Mouse (Mus musculus) layer of hippocampus, postnatal 14 days (tissue): ENCODE data around the gene Atg4a-ps. TPM values are rescaled to one million over a fixed set of nuclear protein-coding genes. Genes with fewer than 3 reads are reported as not detected.
"Not testable (repeated sequence)": the region's sequence is repeated elsewhere in the genome, so short reads cannot be mapped to it uniquely, and the experiment has no call there.

Experiments
- DNase-seq, 2 experiments: peaks; one replicate each; pipeline ENCODE4 v3.0.0; 2021 to 2022; ENCODE audit warnings: low spot score in 2 of 2, mixed read lengths in 1 of 2
- long read RNA-seq, 2 experiments: library from polyadenylated mRNA; stranded (forward); transcript quantifications; one replicate each; pipeline ENCODE4 v2.0.0; 2021
- total RNA-seq, 2 experiments: library from RNA; stranded (reverse); gene quantifications; 2 replicates each; pipeline ENCODE4 v1.2.3; 2021

Atg4a-ps gene
- under 1 TPM in 1 of 2 experiments, not detected in 1; 0.90 TPM for total RNA-seq
- long read RNA-seq, experiment 1, result 0 reads
- long read RNA-seq, experiment 2, partial matches to known transcripts, result 0 of 1 reads
- long read RNA-seq, experiment 2, other reads (novel, unspliced or antisense), result 0 of 1 reads

DNA sequence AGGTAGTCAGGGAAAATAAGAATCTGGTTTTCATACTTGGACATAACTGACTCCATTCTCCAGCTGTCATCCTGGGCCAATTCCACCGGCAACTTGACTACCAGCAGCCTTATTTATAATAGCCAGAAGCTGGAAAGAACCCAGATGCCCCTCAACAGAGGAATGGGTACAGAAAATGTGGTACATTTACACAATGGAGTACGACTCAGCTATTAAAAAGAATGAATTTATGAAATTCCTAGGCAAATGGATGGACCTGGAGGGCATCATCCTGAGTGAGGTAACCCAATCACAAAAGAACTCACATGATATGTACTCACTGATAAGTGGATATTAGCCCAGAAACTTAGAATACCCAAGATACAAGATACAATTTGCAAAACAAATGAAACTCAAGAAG is at the start of gene Atg4a-ps:
Atg4a-ps (minus strand) TSS at position 101 of the 400 bp plus-strand sequence.
- not testable (repeated sequence) for DNase-seq

DNA sequence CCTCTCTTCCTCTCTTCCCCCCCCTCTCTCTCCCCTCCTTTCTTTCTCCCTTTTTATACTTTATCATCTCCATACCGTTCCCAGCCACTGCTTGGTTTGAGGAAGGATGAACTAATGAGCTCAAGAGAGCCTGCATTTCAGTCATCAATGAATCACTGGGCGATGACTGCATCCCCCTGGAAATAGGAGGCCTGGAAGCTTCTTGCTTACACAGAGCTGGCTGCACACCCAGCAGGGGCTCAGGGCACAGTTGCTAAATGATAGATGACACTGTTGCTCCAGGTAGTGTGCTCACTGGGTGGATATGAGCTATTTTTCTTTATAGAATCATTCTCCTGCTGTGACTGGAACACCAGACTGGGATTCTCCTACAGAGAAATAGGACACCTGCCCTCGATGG is 49.7 kb upstream of the Atg4a-ps start:
- DNase-seq, result no peak

DNA sequence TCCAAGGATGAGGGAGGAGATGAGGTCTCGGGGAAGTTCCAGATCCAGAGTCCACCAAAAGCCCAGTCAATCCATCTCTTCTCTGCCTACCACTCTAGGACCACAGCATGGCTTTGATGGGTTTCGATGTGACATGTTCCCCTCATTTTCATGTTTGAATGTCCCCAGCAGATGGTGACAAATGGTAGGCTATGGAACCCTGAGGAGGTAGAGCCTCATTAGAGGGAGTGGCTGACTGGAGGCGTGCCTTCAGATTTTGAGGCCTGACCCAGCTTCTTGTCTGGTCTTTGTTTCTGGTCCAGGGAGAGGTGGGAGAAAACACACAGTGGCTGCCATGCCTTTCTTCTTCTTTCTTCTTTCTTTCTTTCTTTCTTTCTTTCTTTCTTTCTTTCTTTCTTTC is 44.6 kb upstream of the Atg4a-ps start:
- DNase-seq, result peak in 1 of 2 experiments; percentile 16

DNA sequence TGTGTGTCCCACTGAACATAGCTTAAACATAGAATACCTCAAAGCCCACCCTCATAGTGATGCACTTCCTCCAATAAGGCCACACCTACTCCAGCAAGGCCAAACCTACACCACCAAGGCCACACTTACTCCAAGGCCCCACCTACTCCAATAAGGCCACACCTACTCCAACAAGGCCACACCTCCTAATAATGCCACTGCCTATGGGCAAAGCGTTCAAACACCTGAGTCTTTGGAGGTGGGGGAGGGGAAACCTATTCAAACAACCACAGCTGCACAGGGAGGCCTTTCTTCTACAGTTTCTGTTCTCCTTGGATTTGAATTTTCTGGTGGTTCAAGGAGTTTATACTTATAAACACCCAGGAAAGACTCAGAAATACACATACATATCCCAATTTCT is 43.2 kb upstream of the Atg4a-ps start:
- DNase-seq, result no peak

DNA sequence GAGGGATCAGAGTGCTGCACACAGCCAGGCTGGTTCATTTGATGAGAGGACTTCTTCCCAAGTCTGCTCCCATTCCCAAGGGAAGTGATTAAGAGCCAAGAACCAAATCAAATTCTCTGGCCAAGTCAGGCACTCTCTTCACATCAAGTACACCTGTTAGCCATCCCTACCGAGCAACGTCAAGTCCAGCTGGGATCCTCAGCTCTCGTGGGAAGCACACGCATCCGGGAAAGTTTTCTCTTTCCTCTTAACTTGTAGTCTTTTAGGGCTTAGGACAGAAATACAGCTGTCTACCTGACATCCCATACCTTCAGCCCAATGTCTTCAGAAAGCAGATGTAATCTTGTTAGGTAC is 38.1 kb upstream of the Atg4a-ps start:
- DNase-seq, result no peak

DNA sequence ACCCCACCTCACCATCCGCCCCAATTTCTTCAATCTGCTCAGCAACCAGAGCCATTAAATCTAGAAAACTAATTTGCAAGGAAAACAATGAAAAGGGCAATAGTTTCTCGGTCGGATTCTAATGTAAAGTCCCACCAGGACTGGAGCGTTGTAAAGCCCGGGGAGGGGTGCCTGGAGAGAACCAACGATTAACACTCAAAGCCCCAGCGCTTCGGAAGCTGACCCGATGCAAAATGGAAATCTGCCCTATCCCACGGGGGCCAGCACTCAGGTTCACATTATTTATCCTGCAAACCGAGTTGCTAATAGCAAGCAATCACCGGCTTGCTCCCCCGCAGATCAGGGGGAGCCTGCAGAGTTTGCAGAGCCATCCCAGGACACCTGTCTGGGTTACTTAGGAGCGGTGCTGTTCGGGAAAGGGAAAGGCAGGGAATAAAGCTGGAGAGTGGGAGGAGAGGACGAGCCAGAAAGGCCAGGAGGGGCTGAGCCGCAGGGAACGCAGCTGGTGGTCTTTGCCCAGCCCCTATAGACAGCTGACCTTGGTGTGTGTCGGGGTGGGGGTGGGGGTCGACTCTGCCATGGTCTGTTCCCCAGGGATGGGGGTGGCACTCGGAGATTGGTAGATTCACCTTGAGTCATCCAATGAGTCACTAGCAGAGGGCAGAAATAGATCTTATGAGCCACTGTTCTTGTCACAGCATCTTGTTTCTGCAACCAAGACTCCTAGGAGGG is 37.5 kb upstream of the Atg4a-ps start:
- DNase-seq, result peak in 1 of 2 experiments; percentile 14

DNA sequence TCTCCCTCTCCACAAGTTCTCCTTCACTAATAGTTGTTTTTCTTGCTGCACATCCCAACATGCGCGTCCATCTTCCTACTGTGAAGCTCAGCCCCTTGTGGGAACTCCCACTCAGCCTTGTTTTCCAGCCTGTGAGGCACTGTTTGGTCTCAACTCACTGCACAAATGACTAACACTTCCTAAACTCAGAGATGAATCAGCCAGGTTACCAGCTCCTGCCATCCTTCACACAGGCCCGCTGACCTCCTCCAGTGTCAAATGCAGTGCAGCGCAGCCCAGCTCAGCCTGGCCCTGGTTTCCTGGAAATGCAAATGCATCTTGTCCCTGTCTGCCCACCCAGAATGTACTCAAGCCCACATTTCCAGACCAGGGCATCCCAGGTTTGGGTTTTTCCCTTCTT is 36.6 kb upstream of the Atg4a-ps start:
- DNase-seq, result no peak

DNA sequence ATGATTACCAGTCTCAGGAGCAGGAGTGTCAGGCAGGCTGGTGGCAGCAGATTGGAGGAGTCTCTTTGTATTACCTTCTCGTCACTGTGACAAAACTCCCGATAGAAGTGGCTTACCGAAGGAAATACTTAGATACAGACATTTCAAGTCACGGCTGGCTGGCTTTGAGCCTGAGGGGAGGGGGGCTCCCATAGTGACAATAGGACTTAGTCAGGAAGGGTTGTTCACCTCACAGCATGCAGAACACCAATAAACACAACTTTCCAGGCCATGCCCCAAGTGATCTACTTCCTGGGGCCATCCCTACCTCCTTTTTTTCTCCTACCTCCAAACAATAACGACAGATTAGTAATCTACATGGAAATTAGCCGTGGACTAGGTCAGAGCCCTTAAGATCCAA is 32.9 kb upstream of the Atg4a-ps start:
- DNase-seq, result no peak

DNA sequence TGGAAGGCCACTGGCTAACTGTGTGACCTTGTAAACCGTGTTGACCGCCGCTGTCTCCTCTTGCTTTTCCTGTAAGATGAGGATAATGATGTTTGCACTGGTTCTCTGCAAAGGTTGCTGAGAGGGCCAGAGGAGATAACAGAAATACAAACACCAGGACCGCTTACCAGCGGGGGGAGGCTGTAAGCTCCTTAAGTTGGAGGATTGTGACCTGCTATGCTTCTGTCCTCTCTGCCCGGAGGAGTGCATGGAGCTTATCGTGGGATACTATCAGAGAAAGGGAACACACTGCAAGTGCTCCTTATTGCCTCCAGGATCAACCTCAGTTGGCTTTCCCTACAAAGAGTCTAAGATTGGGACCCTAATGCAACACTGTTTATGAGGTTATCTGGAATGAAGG is 26.8 kb upstream of the Atg4a-ps start:
- DNase-seq, result no peak

DNA sequence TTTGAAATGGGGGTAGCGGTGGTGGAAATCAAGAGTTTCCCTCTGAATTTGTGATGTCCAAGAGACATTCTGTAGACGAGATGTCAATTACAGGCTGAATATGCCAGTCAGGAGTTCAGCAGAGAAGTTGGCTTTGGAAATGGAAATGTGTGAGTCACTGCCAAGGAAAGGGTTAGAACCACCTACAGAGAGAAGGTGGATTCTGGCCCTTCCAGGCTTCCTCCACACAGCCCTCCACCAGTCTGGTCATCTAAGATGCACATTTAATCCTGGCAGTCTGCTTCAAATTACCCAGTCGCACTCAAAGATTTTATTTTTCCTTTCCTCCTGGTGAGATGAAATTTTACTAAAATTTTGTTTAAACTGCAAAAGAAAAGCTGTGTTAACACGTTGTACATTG is 26.2 kb upstream of the Atg4a-ps start:
- no peak for DNase-seq

DNA sequence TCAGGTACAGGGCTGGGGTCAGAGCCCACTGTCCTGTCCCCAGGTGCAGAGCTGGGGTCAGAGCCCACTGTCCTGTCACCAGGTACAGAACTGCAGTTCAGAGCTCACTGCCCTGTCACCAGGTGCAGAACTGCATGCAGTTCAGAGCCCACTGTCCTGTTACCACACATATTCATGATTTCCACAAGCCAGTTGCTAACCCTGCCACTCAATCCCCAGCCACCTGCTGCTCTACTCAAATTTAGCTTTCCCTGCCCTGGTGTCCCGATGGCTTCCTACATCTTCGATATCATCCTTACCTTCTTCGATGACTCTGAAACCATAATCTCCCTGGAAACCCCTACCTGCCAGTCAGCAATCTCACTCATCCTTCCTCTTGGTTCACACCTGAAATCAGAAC is 17.5 kb upstream of the Atg4a-ps start:
- DNase-seq, result no peak

DNA sequence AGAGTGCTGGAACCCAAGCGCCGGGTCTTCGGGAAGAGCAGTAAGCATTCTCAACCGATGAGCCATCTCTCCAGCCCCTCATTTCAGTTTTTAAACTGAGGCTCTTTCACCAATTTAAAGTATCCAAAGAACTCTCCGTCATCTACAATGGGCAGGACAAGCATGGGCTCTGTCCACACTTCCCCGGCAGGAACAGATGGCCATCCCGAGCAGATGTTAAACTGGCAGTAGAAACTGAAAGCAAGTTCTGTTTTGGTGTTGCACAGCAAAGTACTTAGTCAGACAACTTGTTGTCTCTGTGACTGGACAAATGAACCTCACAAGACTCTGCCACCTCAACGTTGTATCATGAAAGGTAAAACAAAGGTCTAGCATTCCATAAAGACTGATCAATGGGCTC is 15.8 kb upstream of the Atg4a-ps start:
- DNase-seq, result peak in 1 of 2 experiments; percentile 22

DNA sequence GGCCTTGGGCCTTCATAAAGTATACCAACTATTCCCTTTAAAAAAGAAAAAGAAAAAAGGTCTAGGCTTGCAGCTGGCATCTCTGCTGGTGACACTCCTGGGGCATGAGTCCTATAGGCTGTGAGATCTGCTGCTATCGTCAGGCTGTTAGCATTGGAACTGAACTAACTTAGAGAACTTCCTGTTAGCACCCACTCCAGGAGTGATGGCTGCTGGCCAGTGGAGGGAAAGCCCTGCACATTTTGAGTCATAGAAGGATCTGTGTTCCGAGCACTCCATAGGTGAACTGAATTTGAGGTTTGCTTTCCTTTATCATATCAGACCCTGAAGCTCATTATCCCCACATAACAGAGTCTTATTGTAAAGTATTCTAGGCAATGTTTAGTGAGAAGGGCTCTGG is 14.1 kb upstream of the Atg4a-ps start:
- no peak for DNase-seq

DNA sequence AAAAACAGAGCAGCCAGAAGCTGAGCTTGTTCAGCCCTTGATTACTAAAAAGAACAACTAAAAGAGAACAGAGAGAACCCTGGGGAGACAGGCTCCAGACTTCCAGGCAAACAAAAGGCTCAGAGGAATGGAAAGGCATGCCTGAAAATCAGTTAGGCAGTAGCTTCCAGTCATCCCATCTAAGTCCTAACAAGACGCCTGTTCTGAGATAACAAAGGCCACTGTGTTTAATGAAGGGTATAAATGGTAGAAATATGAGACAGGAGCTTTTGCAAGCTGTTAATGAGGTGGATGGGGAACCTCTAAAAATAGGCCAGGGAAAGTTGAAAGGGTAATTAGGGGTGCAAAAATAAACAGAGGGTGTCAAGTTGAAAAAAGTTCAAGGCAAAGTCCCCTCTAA is 4.5 kb upstream of the Atg4a-ps start:
- DNase-seq, result no peak

DNA sequence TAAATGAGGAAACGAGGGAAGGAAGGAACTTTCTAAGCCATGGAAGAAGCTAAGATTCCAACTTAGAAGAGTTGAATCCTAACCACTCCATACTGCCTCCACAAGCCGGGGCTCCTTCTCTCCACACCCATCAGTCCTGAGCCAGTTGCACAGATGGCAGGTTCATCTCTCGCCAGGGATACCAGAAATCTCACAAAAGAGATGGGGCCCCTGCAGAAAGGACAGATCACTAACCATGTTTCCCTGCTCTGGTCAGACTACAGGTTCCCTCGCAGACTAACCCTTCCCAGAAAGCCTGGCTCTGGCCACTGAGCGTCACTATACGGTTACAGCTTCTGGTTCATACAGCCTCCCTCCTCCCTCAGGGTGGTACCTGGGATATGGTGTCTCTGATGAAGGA is 3.8 kb upstream of the Atg4a-ps start:
- no peak for DNase-seq

DNA sequence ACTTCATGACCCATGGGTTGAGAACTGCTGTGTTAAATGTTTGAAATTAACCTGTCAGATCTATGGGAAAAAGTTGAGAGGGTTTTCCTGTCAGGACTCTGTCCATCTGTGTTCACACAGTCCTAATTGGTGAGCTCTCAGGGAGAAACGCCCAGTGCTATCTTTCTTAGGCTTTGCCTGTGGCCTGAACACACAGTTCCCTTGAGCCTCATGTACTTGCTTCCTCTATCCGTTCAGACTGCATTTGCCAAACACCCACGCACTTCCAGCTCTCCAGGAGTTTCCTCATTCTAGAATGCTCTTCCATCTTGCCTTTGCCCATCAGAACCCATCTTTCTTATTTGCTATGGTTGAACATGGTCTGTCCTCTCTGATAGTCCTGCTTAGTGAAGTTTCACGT is 2.6 kb upstream of the Atg4a-ps start:
- no peak for DNase-seq

DNA sequence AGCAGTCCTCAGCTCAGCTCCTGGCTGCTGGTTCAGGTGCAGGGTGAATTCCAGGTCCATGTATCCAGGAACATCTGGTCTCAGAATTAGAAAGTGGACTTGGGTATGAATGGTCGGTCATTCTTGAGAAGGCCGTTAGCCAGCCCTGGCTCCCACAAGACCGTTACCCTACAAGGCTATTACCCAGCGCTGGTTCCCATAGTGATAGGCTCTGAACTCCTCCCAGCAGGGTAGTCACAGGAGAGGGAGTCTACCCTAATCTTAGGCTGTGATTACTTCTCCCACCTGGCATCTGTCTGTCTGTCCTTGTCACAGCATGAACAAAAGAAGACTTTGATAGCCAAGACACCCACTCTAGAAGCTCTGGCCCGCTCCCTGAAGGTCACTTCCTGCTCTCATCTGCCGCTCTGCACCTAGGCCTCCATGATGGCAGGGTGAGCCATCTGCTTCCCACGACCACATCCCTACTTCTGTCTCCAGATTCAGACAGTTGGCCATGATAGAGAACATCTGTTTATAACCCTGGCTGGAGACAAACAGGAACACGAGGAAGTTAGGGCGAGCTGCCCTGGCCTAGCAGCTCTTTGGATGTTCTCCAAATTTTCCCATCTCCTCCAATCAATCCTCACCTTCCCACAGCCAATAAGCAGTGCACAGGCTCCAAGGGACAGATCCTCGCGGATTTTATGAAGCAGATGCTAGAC is 1.4 kb upstream of the Atg4a-ps start:
- no peak for DNase-seq

DNA sequence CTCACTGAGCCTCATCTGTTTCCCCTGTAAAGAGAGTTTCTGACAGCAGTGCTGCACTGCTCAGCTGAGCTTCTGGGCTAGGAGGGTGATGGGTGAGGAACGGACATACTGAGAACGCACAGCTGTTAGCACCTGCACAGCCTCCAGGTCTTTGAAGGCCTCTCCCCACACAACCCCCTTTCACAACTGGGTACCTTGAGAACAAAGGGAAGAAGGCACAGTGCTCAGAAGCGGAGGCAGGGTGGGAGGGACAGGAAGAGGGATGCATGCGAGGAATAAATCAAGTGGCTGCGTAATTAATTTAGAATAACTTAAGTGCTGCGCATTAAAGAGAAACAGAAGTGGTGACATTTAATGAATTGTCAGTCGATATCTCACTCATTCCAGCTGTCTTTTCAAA is 4.6 kb downstream of the Atg4a-ps start:
- DNase-seq, result no peak

DNA sequence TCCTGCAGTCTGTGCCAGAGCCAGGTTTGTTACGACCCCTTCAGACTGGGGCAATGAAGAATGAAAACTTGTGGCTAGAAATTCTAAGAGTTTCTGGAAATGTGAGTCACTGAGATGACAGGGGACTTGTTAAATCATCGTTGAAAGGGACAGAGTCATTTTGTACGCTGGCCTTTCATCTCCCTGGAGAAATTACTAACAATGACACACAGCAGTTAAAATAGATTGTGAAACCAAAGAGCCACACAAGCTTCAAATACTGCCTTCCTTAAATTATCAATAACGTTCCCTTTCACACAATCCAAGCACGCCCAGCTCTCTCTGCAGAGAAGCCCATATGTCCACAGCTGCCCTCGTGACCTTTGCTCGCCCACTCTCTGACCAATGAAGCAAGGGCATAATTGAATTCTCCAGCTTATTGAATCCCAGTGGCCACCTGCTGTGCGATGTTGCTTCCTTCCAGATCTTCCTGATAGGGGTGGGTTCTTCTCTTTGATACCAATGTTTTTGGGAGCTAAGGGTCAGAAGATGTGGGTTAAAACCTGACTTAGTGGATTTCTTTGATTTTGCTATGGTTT is 5.6 kb downstream of the Atg4a-ps start:
- DNase-seq, result no peak

DNA sequence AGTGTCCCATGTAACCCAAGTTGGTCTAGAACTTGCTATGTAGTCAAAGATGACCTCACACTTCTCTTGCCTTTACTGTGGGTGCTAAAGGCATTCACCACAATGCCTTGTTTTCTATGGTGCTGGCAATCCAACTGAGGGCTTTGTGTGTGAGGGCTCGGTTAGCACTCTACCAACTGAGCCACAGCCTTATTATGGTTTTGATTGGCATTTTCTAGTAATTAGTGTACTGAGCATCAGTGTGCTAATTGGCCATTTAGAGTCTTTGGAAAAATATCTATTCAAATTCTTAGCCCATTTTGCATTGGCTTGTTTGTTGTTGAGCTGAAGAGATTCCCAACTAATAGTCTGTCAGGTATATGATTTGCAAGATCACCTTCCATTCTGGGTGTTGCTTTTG is 8.2 kb downstream of the Atg4a-ps start:
- no peak for DNase-seq

DNA sequence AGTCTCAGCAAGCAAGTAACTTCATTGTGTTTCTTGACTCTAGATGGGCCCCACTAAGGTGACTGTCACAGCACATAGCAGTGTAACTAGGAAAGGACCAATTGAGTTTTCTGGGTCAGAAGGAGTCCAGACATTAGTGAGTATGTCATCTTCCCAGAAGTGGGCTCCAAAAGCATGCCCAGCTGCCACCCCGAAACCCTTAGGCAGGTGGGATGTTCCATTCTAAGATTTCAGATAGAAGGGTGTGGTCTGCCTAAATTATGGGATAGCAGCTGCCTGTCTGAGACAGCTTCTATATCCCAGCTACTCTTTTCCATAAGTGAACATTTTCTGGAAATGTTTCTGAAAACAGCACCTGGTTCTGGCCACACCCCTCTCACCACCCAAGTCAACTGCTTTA is 11.6 kb downstream of the Atg4a-ps start:
- DNase-seq, result no peak

DNA sequence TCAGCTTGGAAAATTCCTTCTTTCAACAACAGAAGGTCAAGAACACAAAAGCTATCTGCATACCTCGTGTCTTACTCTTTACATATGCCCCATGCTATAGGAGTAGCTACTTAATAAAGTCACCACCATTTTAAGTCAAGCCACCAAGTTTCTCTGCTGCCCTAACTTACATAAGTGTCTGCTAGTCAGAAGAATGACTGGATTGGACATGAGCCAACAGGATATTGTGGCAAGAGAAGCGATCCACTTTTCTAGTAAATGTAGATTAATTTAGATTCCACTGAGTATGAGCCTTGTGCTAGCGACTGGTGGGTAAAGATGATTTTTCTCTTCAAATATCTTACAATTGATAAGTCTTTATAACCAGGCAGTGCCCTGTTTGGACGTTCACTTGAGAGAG is 12.0 kb downstream of the Atg4a-ps start:
- DNase-seq, result no peak
